Mouse (Mus musculus) cortical plate, adult 2 months (tissue): ENCODE data around the gene Chn1.

Experiments used
- CTCF ChIP-seq: fragments of 200-500 bp; IDR thresholded peaks from 2 replicates; pipeline ENCODE4 v1.5.1; 2011; ENCODE audit warnings: mild to moderate bottlenecking, control low read depth, low read length; ENCODE audit not compliant: insufficient read depth; ENCODE audit errors: extremely low read depth
- POLR2A ChIP-seq: fragments of 200-500 bp; IDR thresholded peaks from 2 replicates; pipeline ENCODE4 v1.6.1; 2011; ENCODE audit warnings: mild to moderate bottlenecking, low read length, control low read depth; ENCODE audit not compliant: insufficient read depth; ENCODE audit errors: extremely low read depth

GRCm38 (mm10) chr2:73772945-73773344 is 2.2 kb downstream of the Chn1 start:
- TF ChIP-seq CTCF = no peak
- no peak for TF ChIP-seq POLR2A
